Mouse (Mus musculus) G1E (cell line): ENCODE measurements around the gene Prss12.

Experiments used
- CTCF ChIP-seq: IDR thresholded peaks from 2 replicates; pipeline ENCODE4 v1.5.1; 2012; ENCODE audit warnings: low read depth, low read length, inconsistent platforms, mixed read lengths
- GATA1 ChIP-seq: IDR thresholded peaks from 2 replicates; pipeline ENCODE4 v1.6.1; 2012; ENCODE audit warnings: borderline replicate concordance, low read length, inconsistent platforms, mixed read lengths
- POLR2AphosphoS5 ChIP-seq: IDR thresholded peaks from 2 replicates; pipeline ENCODE4 v1.6.1; 2012; ENCODE audit warnings: low read depth, low read length, inconsistent platforms; ENCODE audit not compliant: insufficient replicate concordance
- TAL1 ChIP-seq: conservative IDR thresholded peaks from 2 replicates; pipeline ENCODE4 v1.6.1; 2012; ENCODE audit warnings: low read depth, low read length, inconsistent platforms, mixed read lengths

DNA sequence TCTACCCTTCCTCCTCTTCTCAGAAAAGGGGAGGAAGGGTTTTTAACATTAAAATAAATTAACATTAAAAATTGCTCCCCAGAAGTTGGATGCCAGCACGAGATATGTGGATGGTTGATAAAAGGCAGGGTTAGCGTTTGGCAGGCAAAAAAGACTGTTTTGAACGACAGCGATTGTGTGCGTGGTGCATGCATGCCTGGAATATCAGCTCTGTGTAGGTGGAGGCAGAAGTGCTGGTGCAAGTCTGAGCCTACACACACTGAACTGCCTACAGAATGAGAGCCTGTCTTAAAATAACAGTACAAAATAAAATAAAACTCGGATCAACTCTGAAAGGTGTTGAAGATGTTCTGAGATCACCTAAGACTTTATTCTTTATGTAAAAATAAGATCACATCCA, 57.2 kb downstream of the Prss12 start:
- TF ChIP-seq CTCF (no peak), TAL1 (no peak), GATA1 (no peak), POLR2AphosphoS5 (no peak)
